ENCODE assay signal across 1 mouse cellular context in the genomic region with DNA sequence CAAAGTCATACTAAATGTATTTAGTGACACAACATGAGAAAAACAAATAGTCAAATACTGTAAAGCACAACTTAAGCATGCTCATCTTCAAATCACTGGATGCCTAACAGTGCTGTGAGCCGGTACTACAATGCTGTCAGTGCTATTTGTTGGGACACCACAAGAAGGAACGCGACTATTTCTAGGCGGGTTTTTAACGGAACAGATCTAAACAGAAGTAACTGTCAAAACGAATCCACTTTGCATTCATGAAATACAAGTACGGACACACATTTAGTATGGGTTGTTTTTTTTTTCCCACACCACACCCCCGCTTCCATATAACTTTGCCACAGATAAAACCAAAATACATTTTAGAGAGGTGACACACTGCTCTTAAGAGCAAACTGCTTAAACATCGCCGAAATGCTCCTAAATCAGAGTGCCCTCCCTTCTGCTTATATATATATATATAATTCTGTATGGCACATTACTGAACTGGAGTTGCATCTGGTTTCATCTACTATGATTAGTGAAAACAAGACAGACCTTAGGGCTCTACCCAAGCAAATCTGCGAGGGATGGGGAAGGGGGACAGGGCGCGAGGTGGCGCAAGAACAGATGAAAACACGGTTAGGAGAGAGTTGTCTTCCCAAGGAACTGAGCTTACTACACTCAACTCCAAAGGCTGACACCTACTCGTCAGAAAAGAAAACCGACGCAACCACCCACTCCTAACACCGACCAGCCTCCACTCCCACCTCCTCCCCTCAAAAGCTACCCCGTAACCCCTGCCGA.
TF ChIP-seq lines count a peak whose summit lies in the region.

No protein-coding gene starts in this region.

TF ChIP-seq in CH12.LX, 34 proteins besides CTCF, POLR2A, EP300 and RAD21 (continued from another document):
- no peak for TF ChIP-seq JUN (IDR thresholded peaks at IDR 0.05; ENCODE audit: insufficient read depth, low read depth, low read length)
- TF ChIP-seq CHD2 (IDR thresholded peaks at IDR 0.05; ENCODE audit: low read length): no peak
- no peak for TF ChIP-seq NRF1 (IDR thresholded peaks at IDR 0.05; ENCODE audit: low read depth, low read length)
- TF ChIP-seq RCOR1 (conservative IDR thresholded peaks at IDR 0.05; ENCODE audit: low read depth, low read length): no peak
- no peak for TF ChIP-seq MAX (IDR thresholded peaks at IDR 0.05; ENCODE audit: low read length)
- no peak for TF ChIP-seq UBTF (IDR thresholded peaks at IDR 0.05; ENCODE audit: low read depth, low read length)
- TF ChIP-seq USF2 (conservative IDR thresholded peaks at IDR 0.05; ENCODE audit: low read depth, low read length): no peak
- no peak for TF ChIP-seq E2F4 (IDR thresholded peaks at IDR 0.05; ENCODE audit: insufficient replicate concordance, low read depth, low read length)
- no peak for TF ChIP-seq HCFC1 (IDR thresholded peaks at IDR 0.05; ENCODE audit: low read depth, low read length)
- TF ChIP-seq MAFK (IDR thresholded peaks at IDR 0.05; ENCODE audit: insufficient replicate concordance, low read length): no peak
- peak; percentile 51 for TF ChIP-seq SMC3 (IDR thresholded peaks at IDR 0.05; ENCODE audit: low read depth, low read length)
- no peak for TF ChIP-seq MYC (IDR thresholded peaks at IDR 0.05; ENCODE audit: low read depth, low read length)
- no peak for TF ChIP-seq ZKSCAN1 (IDR thresholded peaks at IDR 0.05; ENCODE audit: borderline replicate concordance, low read depth, low read length)
- peak; percentile 14; the same call in 1 of the 2 replicates for TF ChIP-seq BHLHE40 (IDR thresholded peaks at IDR 0.05; ENCODE audit: low read depth, low read length)
- TF ChIP-seq ELF1 (IDR thresholded peaks at IDR 0.05; ENCODE audit: low read depth, low read length): no peak
- peak; percentile 22; the same call in 1 of the 2 replicates for TF ChIP-seq IRF4 (IDR thresholded peaks at IDR 0.05; ENCODE audit: low read depth, low read length)
- no peak for TF ChIP-seq MAZ (IDR thresholded peaks at IDR 0.05; ENCODE audit: low read depth, low read length)
- TF ChIP-seq ZC3H11A (IDR thresholded peaks at IDR 0.05; ENCODE audit: low read depth, low read length): no peak
- no peak for TF ChIP-seq GABPA (IDR thresholded peaks at IDR 0.05; ENCODE audit: insufficient replicate concordance, low read depth, low read length)
- no peak for TF ChIP-seq MEF2A (IDR thresholded peaks at IDR 0.05; ENCODE audit: borderline replicate concordance, low read depth, low read length)
- no peak for TF ChIP-seq POLR2AphosphoS2 (IDR thresholded peaks at IDR 0.05; ENCODE audit: low read depth, low read length)
- no peak for TF ChIP-seq ZMIZ1 (IDR thresholded peaks at IDR 0.05; ENCODE audit: low read depth, low read length)
- TF ChIP-seq PAX5 (IDR thresholded peaks at IDR 0.05; ENCODE audit: low read length): no peak
- TF ChIP-seq ETS1 (conservative IDR thresholded peaks at IDR 0.05; ENCODE audit: low read depth, low read length): no peak; the same call in 1 of the 2 replicates
- no peak for TF ChIP-seq USF1 (IDR thresholded peaks at IDR 0.05; ENCODE audit: low read depth, low read length)
- 0 out of 2 replicates have a peak, but pooled peaks have one; percentile 29 for TF ChIP-seq ZNF384 (IDR thresholded peaks at IDR 0.05; ENCODE audit: low read depth, low read length)
- 0 out of 2 replicates have a peak, but pooled peaks have one; percentile 66 for TF ChIP-seq CHD1 (IDR thresholded peaks at IDR 0.05; ENCODE audit: low read depth, low read length)
- no peak for TF ChIP-seq TBP (conservative IDR thresholded peaks at IDR 0.05; ENCODE audit: low read depth, low read length)
- TF ChIP-seq KAT2A (IDR thresholded peaks at IDR 0.05; ENCODE audit: insufficient replicate concordance, low read length): no peak
